Mouse (Mus musculus): Measurements from ENCODE around the gene Atp6v1e1.

- no peak for TF ChIP-seq CHD2 (IDR thresholded peaks at IDR 0.05; ENCODE audit: low read depth, low read length)
- no peak for TF ChIP-seq MAFK (IDR thresholded peaks at IDR 0.05; ENCODE audit: insufficient read depth, low read depth, low read length)
- TF ChIP-seq ZNF384 (IDR thresholded peaks at IDR 0.05; ENCODE audit: low read depth, low read length), result no peak
- TF ChIP-seq ZC3H11A (IDR thresholded peaks at IDR 0.05; ENCODE audit: borderline replicate concordance, low read depth, low read length), result no peak
These were observed 24.6 kb downstream of the Atp6v1e1 start for GRCm38 (mm10) chr6:120798019-120798418.
